Mouse (Mus musculus) hindbrain, embryonic 15.5 days (tissue): ENCODE measurements around the gene Clk1. TPM values are rescaled to one million over a fixed set of nuclear protein-coding genes. Genes with fewer than 3 reads are reported as not detected.
A peak's percentile ranks its signal among the peaks of the same experiment; 100 is the strongest.
"Not testable (repeated sequence)": the region's sequence is repeated elsewhere in the genome, so short reads cannot be mapped to it uniquely, and the experiment has no call there.

Experiments used
- ATAC-seq: fragments of 200-750 bp; cut with Nextera tagmentation; 2 replicates; pipeline ENCODE4 v1.8.0; 2017; ENCODE audit warnings: low read depth, moderate number of reproducible peaks, moderate TSS enrichment; ENCODE audit not compliant: low FRiP score
- H3K27ac ChIP-seq: fragments of 300-500 bp; sonication (generic); replicated peaks from 2 replicates; pipeline ENCODE4 v1.5.1; 2015; ENCODE audit warnings: mild to moderate bottlenecking, inconsistent platforms
- H3K27me3 ChIP-seq: fragments of 300-500 bp; sonication (generic); 2 replicates; pipeline ENCODE4 v1.6.1; 2015; ENCODE audit warnings: control low read depth, inconsistent platforms
- H3K36me3 ChIP-seq: fragments of 300-500 bp; sonication (generic); 2 replicates; pipeline ENCODE4 v1.6.1; 2015; ENCODE audit warnings: control low read depth, inconsistent platforms
- H3K4me1 ChIP-seq: fragments of 300-500 bp; sonication (generic); replicated peaks from 2 replicates; pipeline ENCODE4 v1.6.1; 2015; ENCODE audit warnings: control low read depth, inconsistent platforms
- H3K4me2 ChIP-seq: fragments of 300-500 bp; sonication (generic); 2 replicates; pipeline ENCODE4 v1.6.1; 2015; ENCODE audit warnings: moderate library complexity, mild to moderate bottlenecking, inconsistent platforms
- H3K4me3 ChIP-seq: fragments of 300-500 bp; sonication (generic); 2 replicates; pipeline ENCODE4 v1.5.1; 2015; ENCODE audit warnings: mild to moderate bottlenecking, inconsistent platforms
- H3K9ac ChIP-seq: fragments of 300-500 bp; sonication (generic); 2 replicates; pipeline ENCODE4 v1.6.1; 2015; ENCODE audit warnings: inconsistent platforms
- H3K9me3 ChIP-seq: fragments of 300-500 bp; sonication (generic); 2 replicates; pipeline ENCODE4 v1.6.1; 2016; ENCODE audit warnings: control low read depth, inconsistent platforms
- WGBS: fragments of 180-500 bp; shearing (Covaris S2); methylation state at CpG from one replicate; pipeline ENCODE4 v1.1.7; 2015; 5-methylcytosine and 5-hydroxymethylcytosine counted together
- polyA plus RNA-seq: library from polyadenylated mRNA; unstranded; fragments of >200 nt; fragmentation: Nextera tagmentation; extraction: Ambion mirVana; gene quantifications from 2 replicates; pipeline ENCODE4 v1.2.1, GENCODE M21; 2015

The Clk1 gene
- polyA plus RNA-seq, 1 experiment from 2014 or later: 145 TPM

DNA sequence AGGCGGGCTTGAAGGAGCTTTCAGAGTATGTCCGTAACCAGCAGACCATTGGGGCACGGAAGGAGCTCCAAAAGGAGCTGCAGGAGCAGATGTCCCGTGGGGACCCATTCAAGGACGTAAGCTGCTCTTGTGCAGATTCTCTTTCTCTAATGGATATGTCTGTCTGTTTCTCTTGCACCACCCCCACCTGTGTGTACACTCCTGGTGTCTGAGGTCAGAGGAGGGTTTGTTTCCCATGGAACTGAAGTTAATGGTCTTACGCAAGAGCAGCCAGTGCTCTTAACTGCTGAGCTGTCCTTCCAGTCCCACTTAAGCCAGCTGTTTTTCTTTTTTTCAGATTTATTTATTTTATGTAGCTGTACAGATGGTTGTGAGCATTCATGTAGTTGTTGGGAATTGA lies 22.5 kb downstream of the Clk1 start:
- WGBS: 91% methylated on average over 6 of the region's 6 CpGs
- Histone ChIP-seq H3K4me3 (no peak overlapping the region), H3K36me3 (peaks cover 85% of the 10 kb centered on the region), H3K27ac (no peak overlapping the region), H3K4me1 (no peaks in the 10 kb centered on the region), H3K4me2 (no peak overlapping the region), H3K9me3 (no peaks in the 10 kb centered on the region), H3K9ac (no peak overlapping the region), H3K27me3 (no peaks in the 10 kb centered on the region)
- ATAC-seq: no peak

GRCm38 (mm10) chr1:58397731-58398130 lies 26.1 kb downstream of the Clk1 start:
- Histone ChIP-seq H3K36me3 (peaks cover 77% of the 10 kb centered on the region), H3K27me3 (no peaks in the 10 kb centered on the region), H3K27ac (no peak overlapping the region), H3K4me1 (peaks cover 18% of the 10 kb centered on the region), H3K4me3 (no peak overlapping the region), H3K9me3 (no peaks in the 10 kb centered on the region), H3K4me2 (no peak overlapping the region), H3K9ac (no peak overlapping the region)
- WGBS: 94% methylated on average over 6 of the region's 6 CpGs
- no peak for ATAC-seq

DNA sequence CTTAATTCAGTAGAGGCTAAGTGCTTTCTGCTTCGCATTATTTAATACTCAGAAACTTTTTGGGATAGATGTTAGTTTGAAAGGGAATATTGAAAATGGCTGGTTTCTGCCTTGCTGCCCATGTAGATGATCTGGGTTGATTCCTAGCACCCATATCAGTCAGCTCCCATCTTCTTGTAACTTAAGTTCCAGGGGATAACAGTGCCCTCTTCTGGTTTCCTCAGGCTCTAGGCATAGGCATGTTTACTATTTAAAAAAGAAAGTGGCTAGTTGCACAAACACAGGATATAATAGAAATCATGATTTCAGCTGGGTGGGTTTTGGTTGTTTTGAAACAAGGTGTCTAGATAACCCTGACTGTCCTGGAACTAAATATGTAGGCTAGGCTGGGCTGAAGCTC lies 27.7 kb downstream of the Clk1 start:
- H3K9ac ChIP-seq: no peak overlapping the region
- no peak overlapping the region for H3K4me2 ChIP-seq
- no peaks in the 10 kb centered on the region for H3K9me3 ChIP-seq
- H3K4me3 ChIP-seq: no peak overlapping the region
- peaks cover 62% of the 10 kb centered on the region for H3K36me3 ChIP-seq
- 92% methylated on average over 1 of the region's 1 CpGs for WGBS
- peaks cover 26% of the 10 kb centered on the region for H3K4me1 ChIP-seq
- H3K27me3 ChIP-seq: no peaks in the 10 kb centered on the region
- H3K27ac ChIP-seq: no peak overlapping the region
- ATAC-seq: no peak

GRCm38 (mm10) chr1:58395341-58395740 lies 28.5 kb downstream of the Clk1 start:
- Histone ChIP-seq H3K4me2 (no peak overlapping the region), H3K36me3 (peaks cover 54% of the 10 kb centered on the region), H3K27me3 (no peaks in the 10 kb centered on the region), H3K9me3 (no peaks in the 10 kb centered on the region), H3K4me3 (no peak overlapping the region), H3K4me1 (peaks cover 29% of the 10 kb centered on the region), H3K9ac (no peak overlapping the region), H3K27ac (no peak overlapping the region)
- WGBS: 91% methylated on average over 3 of the region's 3 CpGs
- ATAC-seq: no peak

GRCm38 (mm10) chr1:58393284-58394195 lies 30.3 kb downstream of the Clk1 start:
- peak; percentile 63 for ATAC-seq
- peaks cover 29% of the 10 kb centered on the region for H3K4me1 ChIP-seq
- peak overlapping the region; percentile 99 for H3K27ac ChIP-seq
- no peaks in the 10 kb centered on the region for H3K27me3 ChIP-seq
- H3K36me3 ChIP-seq: peaks cover 37% of the 10 kb centered on the region
- peak overlapping the region; percentile 77 for H3K4me2 ChIP-seq
- H3K4me3 ChIP-seq: peak overlapping the region; percentile 88
- H3K9me3 ChIP-seq: no peaks in the 10 kb centered on the region
- peak overlapping the region; percentile 93 for H3K9ac ChIP-seq
- WGBS: under 1% methylated on average over 76 of the region's 90 CpGs

DNA sequence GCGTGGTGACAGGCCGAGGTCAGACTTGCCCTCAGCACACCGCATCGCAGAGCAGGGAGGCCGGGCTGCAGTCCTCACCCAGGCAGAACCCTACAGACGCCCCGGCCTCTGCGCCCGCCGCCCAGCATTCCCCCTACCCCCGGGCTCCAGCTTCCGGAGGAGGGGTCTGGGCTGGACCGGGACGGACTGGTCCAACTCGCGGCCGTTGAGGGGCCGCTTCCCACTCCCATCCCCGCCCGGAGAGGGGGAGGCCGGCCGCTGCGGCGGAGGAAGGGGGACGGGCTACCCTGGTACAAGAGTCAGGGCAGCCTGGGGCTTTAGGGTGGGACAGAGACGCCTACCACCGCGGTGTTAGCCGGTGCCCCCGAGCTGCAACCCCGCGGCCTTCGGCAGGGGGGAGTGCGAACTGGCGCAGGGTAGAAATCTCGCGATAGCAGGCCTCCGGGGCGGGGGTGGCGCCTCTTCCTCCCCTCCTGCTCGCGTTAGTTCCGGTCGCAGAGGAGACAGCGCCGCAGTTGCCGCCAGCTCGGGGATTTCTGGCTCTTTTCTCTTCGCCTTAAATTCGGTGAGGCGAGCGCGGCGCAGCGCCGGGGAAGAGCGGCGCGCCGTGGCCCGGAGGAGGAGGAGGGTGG lies 31.1 kb downstream of the Clk1 start, which contains the start of gene Bzw1:
Bzw1 (plus strand) TSS at position 247 of the 632 bp plus-strand sequence.
- H3K36me3 ChIP-seq: peaks cover 30% of the 10 kb centered on the region
- ATAC-seq: peak; percentile 98
- peak within 1 kb of the TSS; percentile 99 for H3K27ac ChIP-seq
- H3K27me3 ChIP-seq: no peaks in the 10 kb centered on the region
- H3K9me3 ChIP-seq: no peaks in the 10 kb centered on the region
- peak within 1 kb of the TSS; percentile 77 for H3K4me2 ChIP-seq
- H3K4me3 ChIP-seq: peak within 1 kb of the TSS; percentile 88
- WGBS: under 1% methylated on average over 51 of the region's 61 CpGs
- peak within 1 kb of the TSS; percentile 93 for H3K9ac ChIP-seq
- peaks cover 29% of the 10 kb centered on the region for H3K4me1 ChIP-seq

DNA sequence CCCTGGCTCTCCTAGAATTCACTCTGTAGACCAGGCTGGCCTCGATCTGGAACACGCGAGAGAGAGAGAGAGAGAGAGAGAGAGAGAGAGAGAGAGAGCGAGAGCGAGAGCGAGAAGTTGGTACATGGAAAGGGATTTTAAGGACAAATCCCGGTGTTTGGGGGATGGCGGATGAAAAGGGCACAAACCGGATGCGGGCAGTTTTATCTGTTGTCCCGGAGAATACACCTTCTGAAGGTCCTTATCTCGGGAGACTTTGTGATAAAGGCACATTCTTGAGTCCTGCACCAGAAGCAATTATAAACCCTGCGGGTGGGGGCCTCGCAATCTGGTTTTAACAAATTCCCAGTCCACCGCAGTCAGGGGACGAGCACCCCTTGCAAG lies 31.6 kb downstream of the Clk1 start:
- peak overlapping the region; percentile 77 for H3K4me2 ChIP-seq
- WGBS: under 1% methylated on average over 16 of the region's 16 CpGs
- H3K27ac ChIP-seq: peak overlapping the region; percentile 99
- peak overlapping the region; percentile 93 for H3K9ac ChIP-seq
- H3K4me1 ChIP-seq: peaks cover 29% of the 10 kb centered on the region
- peaks cover 25% of the 10 kb centered on the region for H3K36me3 ChIP-seq
- no peaks in the 10 kb centered on the region for H3K9me3 ChIP-seq
- H3K4me3 ChIP-seq: peak overlapping the region; percentile 88
- no peak for ATAC-seq
- no peaks in the 10 kb centered on the region for H3K27me3 ChIP-seq

DNA sequence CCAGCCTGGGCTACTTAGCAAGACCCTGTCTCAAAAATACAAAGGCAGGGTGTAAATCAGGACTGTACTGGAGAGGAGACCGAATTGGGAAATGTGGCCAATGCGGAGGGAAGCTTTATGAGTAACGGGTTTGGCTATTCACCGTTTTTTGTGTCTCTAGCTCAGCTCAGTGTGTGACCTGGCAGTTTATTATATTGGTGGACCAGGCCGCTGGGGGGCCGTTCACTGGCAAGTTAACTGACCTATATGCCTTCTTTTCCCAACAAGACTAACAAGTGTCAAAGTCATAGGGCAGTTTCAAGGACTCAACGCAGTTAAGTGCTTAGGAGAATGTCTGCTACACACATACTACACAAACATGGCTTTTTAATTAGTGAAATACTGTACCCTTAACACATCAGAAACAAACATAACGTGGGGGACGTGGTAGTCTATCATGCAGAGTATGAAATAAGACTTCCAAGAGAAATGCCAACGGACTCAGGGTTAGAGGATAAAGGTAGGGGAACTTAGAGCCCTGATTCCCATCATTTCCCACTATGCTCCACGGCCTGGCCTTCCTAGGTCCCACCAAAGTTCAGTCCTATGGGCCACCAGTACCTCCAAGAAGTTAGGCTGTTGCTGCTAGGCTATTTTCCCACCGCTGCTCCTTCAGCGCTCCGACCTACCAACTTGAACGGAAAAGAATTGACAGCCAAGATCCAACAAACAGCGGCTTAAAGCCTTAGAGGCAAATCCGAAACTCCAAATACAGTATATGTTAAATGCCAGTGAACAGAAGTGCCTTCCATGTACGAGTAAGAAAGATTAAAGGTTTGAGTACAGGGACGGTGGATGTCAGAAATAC lies 32.2 kb downstream of the Clk1 start:
- Histone ChIP-seq H3K4me1 (peaks cover 29% of the 10 kb centered on the region), H3K9me3 (no peaks in the 10 kb centered on the region), H3K36me3 (peaks cover 20% of the 10 kb centered on the region), H3K27ac (peak overlapping the region; percentile 99), H3K9ac (peak overlapping the region; percentile 93), H3K27me3 (no peaks in the 10 kb centered on the region), H3K4me3 (peak overlapping the region; percentile 88), H3K4me2 (peak overlapping the region; percentile 77)
- 43% methylated on average over 19 of the region's 19 CpGs for WGBS
- no peak for ATAC-seq

DNA sequence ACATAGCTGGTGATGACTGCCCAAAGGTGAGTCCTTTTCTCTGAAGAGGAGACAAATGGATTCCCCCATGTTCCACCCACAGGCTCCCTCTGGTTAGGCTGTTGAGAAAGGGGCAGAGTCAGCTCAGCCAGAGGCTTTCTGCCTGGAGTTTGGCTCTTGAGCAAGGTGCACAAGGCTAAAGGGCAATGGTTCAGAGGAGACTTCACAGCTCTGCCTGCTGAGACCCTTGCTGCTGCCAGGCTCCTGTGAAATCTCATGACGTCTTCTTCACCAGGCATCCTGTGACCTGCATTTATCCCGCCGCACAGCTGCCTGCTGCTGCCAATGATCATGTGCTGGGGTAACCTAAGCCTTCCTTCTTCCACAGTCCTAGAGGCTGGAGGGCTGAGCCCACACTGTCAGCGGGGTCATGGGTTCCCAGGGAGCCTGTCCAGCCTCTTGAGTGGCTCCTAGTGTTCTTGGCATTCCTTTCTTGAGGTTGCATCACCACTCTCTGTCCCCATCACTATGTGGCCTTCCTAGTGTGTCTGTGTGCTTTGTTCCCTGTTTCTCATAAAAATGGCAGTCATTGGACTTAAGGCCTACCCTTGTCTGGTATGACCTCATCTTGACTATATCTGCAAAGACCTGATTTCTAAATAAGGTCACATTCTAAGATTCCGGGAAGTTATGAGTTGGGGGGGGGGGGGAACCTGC lies 41.1 kb downstream of the Clk1 start:
- no peak for ATAC-seq
- WGBS: 87% methylated on average over 5 of the region's 5 CpGs
- H3K27me3 ChIP-seq: no peaks in the 10 kb centered on the region

GRCm38 (mm10) chr1:58375574-58376147 lies 48.2 kb downstream of the Clk1 start:
- Histone ChIP-seq H3K27ac (no peak overlapping the region), H3K9me3 (no peaks in the 10 kb centered on the region), H3K4me3 (no peak overlapping the region), H3K9ac (no peak overlapping the region), H3K27me3 (no peaks in the 10 kb centered on the region), H3K4me1 (no peaks in the 10 kb centered on the region), H3K36me3 (no peaks in the 10 kb centered on the region), H3K4me2 (no peak overlapping the region)
- ATAC-seq: no peak
- 81% methylated on average over 3 of the region's 3 CpGs for WGBS

More for the DNA sequence above, 41.1 kb downstream of the Clk1 start:
- Histone ChIP-seq H3K9ac (no peak overlapping the region), H3K4me1 (no peaks in the 10 kb centered on the region), H3K9me3 (no peaks in the 10 kb centered on the region), H3K27ac (no peak overlapping the region), H3K36me3 (no peaks in the 10 kb centered on the region), H3K4me3 (no peak overlapping the region), H3K4me2 (no peak overlapping the region)

DNA sequence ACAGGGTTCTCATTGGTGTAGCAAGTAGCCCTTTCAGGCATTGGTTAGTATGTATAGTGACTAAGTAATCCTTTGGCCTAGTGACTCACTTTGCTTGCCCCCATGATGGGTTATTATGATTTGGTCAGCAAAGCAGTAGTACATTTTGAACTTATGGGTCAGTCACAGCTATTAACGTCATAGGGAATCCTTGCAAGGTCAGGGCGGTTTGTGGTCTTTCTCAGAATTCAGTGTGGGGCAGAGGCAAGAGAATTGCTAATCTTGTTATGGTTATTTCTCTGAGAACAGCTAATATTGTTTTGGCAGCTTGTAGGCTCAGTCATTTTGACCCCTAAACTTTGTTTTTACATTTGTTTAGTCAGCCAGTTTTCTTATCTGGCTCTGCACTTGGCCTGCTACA lies 49.6 kb downstream of the Clk1 start:
- not testable (repeated sequence) for H3K27ac ChIP-seq, ATAC-seq, H3K27me3 ChIP-seq, H3K4me1 ChIP-seq, H3K9me3 ChIP-seq, H3K9ac ChIP-seq, H3K4me3 ChIP-seq, H3K36me3 ChIP-seq, H3K4me2 ChIP-seq
- WGBS: 91% methylated on average over 2 of the region's 2 CpGs
